Mouse (Mus musculus) granulocyte monocyte progenitor cell, adult 5-6 weeks (primary cell): ENCODE results near the gene Plxna1. TPM values are rescaled to one million over a fixed set of nuclear protein-coding genes. Genes with fewer than 3 reads are reported as not detected.
A peak's percentile ranks its signal among the peaks of the same experiment; 100 is the strongest.

ENCODE experiments used
- ATAC-seq: replicated peaks from 2 replicates; pipeline ENCODE4 v1.8.0; 2016; ENCODE audit warnings: mild to moderate bottlenecking, moderate TSS enrichment, inconsistent platforms; ENCODE audit not compliant: poor library complexity, severe bottlenecking
- total RNA-seq, 2 experiments: library from RNA; stranded (forward) in 1 of 2; stranded (reverse) in 1 of 2; fragments of 200-712, 200-1000 nt in 1 of 2; fragments of >200 nt in 1 of 2; fragmentation: Nextera tagmentation in 1 of 2; gene quantifications; 2 replicates each; pipeline ENCODE4 v1.2.3; 2014 to 2017

The Plxna1 gene
- total RNA-seq, 2 experiments from 2014 or later: 1.0 to 6.9 TPM

GRCm38 (mm10) chr6:89361418-89362280 lies 771 bp downstream of the Plxna1 start:
- no peak for ATAC-seq

- ATAC-seq: no peak
Observed at GRCm38 (mm10) chr6:89360709-89361417, 1.6 kb downstream of the Plxna1 start.

GRCm38 (mm10) chr6:89359771-89360708 lies 2.4 kb downstream of the Plxna1 start:
- ATAC-seq: no peak

- ATAC-seq: no peak
Observed at GRCm38 (mm10) chr6:89359192-89359591, 3.2 kb downstream of the Plxna1 start.

GRCm38 (mm10) chr6:89355661-89356060 lies 6.8 kb downstream of the Plxna1 start:
- no peak for ATAC-seq

- no peak for ATAC-seq
Observed at GRCm38 (mm10) chr6:89354726-89355125, 7.7 kb downstream of the Plxna1 start.

- no peak for ATAC-seq
Observed at GRCm38 (mm10) chr6:89354076-89354475, 8.3 kb downstream of the Plxna1 start.

GRCm38 (mm10) chr6:89353101-89353500 lies 9.3 kb downstream of the Plxna1 start:
- ATAC-seq: no peak

GRCm38 (mm10) chr6:89351441-89352137 lies 10.8 kb downstream of the Plxna1 start:
- no peak for ATAC-seq

GRCm38 (mm10) chr6:89350520-89350919 lies 11.9 kb downstream of the Plxna1 start:
- no peak for ATAC-seq

GRCm38 (mm10) chr6:89350037-89350515 lies 12.3 kb downstream of the Plxna1 start:
- no peak for ATAC-seq

GRCm38 (mm10) chr6:89348363-89348762 lies 14.1 kb downstream of the Plxna1 start:
- ATAC-seq: no peak

- ATAC-seq: no peak
Observed at GRCm38 (mm10) chr6:89347792-89348191, 14.6 kb downstream of the Plxna1 start.

GRCm38 (mm10) chr6:89345855-89346254 lies 16.6 kb downstream of the Plxna1 start:
- no peak for ATAC-seq

GRCm38 (mm10) chr6:89345486-89345785 lies 17.0 kb downstream of the Plxna1 start:
- ATAC-seq: no peak

GRCm38 (mm10) chr6:89344613-89345485 lies 17.6 kb downstream of the Plxna1 start:
- ATAC-seq: 0 out of 2 replicates have a peak, but pooled peaks have one; percentile 12

GRCm38 (mm10) chr6:89341981-89342380 lies 20.4 kb downstream of the Plxna1 start:
- ATAC-seq: no peak

GRCm38 (mm10) chr6:89339447-89339846 lies 23.0 kb downstream of the Plxna1 start:
- no peak for ATAC-seq

GRCm38 (mm10) chr6:89338733-89339132 lies 23.7 kb downstream of the Plxna1 start:
- no peak for ATAC-seq
